Mouse (Mus musculus): ENCODE results near the gene Dnah2.

The Dnah2 gene

DNA sequence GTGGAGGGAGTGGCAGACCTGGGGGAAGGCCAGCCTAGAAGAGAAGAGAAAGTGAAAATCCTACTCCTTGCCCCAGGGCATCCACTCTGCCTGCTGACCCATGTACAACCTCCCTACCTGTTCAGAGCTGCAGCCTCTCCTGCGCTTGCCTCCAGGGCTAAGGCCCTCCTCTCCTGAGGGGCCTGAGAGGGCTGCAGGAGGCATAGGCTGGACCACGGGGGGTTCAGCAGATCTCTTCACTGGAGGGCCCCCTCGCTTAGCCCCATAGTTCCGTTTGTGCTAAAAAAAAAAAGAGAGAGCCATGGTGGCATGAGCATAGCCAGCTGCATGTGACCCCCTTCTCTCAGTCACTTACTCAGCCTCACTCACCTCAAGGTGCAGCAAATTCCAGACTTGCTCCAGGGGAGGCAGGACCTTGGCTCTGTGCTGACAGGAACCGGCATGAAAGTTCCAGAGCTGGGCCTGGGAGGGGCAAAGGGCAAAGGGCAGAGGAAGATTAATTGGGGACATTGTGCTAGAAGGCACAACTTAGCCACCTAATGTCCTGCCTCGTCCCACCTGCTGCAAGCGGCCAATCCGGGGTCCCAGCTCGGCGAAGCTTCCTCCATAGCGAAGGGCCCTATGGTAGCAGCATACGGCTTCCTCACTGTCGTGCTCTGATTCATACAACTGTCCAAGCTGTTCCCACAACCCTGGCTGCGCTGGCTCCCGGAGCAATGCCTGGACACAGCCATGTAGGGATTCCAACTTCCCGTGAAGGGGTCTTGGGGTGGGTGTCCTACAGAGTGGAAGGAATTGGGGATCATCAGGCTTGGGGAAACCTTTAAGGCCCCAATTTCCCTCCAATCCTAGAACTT is 141.8 kb downstream of the Dnah2 start:
- no peak for DNase-seq (ENCODE audit: low spot score in 2 of 2)

DNA sequence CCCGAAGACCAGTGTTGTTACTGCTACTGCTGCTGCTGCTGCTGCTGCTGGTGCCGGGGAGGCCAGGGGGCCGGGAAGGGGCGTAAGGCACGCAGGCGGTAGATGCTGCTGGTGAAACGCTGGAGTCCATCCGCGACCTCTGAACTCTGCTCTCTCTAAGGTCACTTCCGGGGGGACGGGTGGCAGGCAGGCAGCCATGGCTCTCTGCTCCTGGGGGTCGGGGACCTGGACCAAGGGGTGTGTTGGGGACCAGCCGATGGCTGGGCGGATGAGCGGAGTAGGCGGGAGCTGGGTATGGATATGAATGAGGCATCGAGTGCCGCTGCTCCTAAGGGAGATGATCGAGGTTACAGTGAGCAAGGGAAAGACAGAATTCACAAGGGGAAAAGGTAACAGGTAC is 142.6 kb downstream of the Dnah2 start:
- no peak for DNase-seq (ENCODE audit: low spot score in 2 of 2)

DNA sequence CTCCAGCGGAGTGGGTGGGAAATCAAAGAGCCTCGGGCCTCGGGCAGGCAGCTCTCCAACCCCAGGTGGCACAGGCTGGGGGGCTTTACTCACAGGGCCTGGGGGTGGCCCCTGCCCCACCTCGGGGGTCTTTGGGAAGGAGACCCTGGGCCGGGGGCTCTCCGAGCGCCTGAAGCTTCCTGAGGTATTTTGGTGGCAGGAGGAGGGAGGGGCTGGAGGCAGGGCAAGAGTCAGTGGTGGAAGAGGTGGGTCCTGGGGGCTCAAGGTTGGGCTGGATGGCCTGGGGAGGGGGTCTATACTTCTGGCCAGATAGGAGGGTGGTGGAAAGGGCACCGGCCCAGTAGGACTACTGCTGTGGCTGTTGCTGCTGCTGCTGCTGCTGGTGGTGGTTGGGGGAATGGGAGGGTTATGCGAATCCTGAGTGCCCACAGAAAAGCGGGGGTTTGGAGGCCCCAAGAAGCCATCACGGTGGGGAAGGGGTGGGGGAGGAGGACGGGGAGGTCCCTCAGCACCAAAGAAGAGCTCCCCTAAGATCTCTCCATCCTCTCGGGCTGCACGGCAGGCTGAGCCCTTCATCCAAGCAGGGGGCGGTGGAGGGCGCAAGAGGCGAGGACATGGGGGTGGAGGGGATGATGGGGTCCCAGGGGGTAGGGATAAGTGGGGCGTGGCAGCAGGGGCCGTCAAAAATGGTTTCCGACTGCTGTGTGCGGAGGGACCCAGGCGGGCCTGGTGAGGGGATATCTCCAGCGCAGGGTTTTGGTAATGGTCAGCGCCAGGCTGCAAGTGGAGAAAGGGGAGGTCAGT is 143.3 kb downstream of the Dnah2 start:
- DNase-seq (ENCODE audit: low spot score in 2 of 2) = no peak

DNA sequence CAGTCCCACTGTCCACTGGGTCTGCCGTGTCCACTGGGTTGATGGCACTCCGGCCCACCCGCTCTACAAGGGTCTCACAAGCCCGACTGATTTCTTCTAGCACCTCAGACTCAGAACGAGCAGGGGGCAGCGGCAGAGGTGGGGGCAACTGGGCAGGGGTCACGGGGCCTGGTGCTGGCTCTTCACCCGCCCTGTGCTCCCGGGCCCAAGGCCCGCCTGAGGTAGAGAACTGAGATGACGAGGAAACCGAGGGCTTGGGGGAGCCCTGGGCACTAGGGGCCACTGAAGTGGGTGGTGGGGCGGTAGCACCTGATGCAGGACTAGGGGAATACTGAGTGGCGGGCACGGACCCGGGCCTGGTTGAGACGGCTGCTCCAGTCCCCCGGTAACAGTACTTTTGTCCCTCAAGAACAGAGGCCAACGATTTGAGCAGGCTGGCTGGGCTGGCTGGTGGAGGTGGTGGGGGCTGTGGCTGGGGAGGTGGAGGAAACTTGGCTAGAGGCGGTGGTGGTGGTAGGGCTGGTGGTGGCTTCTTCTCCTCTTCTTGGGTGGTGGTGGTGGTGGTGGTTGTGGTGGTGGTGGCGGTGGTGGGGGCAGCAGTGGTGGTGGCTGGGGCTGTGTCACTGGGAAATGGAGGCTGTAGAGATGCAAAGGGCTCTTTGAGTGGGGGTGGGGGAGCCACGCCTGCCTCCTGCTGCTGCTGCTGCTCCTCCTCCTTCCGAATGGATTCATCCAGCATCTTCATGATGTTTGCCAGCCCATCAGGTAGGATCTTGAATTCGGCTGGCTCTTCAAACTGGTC is 144.1 kb downstream of the Dnah2 start:
- DNase-seq (ENCODE audit: low spot score in 2 of 2) = no peak

- no peak for DNase-seq (ENCODE audit: low spot score in 2 of 2)
These were observed 145.0 kb downstream of the Dnah2 start for GRCm38 (mm10) chr11:69403691-69404594.

DNA sequence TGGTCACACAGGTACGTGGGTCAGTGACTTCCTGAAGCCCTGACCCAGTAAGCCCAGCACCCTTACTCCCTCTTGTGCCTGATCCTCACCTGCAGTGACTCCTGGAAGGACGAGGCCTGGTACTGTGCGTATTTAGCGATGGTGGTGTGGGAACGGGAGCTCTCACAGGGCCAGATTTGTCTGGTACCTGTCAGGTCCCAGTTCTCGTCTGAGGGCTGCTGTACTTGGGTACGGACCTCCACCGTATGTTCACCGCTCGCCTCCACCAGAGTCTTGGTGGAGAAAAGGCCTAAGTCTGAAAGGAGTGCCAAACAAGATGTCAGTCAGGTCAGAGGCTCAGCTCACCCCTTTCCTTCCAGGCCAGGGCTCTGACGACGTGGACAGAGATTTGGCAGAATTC is 146.9 kb downstream of the Dnah2 start:
- no peak for DNase-seq (ENCODE audit: low spot score in 2 of 2)

DNA sequence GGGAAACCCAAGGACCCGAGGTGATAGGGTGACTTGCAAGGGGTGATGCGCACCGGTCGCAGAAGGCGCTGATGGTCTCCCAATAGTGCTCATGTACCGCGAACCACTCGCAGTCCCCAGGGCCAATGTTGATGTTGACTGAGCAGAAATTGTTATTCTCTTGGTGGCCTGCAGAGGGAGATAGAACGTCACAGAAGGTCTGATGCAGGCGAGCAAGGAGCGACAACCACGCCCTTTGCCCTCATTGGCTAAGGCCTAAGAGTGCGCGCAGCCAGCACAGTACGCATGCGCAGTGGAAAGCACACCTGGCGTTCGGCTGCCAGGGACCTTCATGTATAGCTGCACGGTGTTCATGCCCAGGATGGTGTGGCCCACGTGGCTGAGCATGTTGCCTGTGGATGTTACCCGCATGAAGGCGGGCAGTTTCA is 147.7 kb downstream of the Dnah2 start:
- peak; percentile 89 to 91 for DNase-seq (ENCODE audit: low spot score in 2 of 2)

DNA sequence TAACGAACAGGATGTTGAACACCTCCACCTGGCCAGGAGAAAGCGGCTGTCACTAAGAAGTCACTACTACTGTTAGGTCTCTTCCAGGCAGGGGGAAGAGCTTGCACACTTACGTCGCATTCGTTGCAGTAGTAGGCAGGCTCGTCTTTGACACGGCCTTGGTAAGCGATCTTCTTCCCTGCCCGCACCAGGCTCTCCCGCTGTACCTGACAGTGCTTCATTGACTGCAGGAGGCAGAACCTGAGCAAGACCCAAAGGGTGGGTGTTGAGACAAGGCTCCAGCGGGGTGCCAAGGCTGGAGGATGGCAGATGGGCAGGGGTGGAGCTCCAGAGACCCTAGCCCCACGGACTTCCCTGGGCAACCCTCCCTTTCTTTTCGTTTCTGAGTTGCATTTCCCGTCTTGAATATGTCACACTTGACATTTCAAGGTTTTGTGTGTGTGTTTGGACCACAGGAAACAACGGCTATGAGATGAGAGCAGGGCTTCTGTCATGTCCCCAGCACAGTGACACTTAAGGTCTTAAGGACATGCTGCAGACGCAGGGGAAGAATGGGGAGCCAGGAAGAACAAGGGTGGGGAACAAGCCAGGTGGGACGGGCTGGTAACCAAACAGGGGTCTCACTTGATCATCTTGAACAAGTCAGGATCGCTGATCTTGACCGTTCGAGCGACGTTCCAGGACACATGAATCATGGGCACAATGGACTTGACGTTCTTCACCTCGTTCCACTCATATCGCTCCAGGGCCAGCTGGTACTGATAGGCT is 148.6 kb downstream of the Dnah2 start:
- DNase-seq (ENCODE audit: low spot score in 2 of 2) = no peak

- DNase-seq (ENCODE audit: low spot score in 2 of 2) = peak in 1 of 2 experiments; percentile 25
These were observed 149.5 kb downstream of the Dnah2 start for GRCm38 (mm10) chr11:69399201-69400082.

GRCm38 (mm10) chr11:69398486-69399200 is 150.3 kb downstream of the Dnah2 start:
- no peak for DNase-seq (ENCODE audit: low spot score in 2 of 2)

GRCm38 (mm10) chr11:69398059-69398458 is 150.9 kb downstream of the Dnah2 start, which contains the start of gene Tmem88:
Gene Tmem88 (minus strand): TSS chr11:69398234.
- peak in 1 of 2 experiments; percentile 34 for DNase-seq (ENCODE audit: low spot score in 2 of 2)

DNA sequence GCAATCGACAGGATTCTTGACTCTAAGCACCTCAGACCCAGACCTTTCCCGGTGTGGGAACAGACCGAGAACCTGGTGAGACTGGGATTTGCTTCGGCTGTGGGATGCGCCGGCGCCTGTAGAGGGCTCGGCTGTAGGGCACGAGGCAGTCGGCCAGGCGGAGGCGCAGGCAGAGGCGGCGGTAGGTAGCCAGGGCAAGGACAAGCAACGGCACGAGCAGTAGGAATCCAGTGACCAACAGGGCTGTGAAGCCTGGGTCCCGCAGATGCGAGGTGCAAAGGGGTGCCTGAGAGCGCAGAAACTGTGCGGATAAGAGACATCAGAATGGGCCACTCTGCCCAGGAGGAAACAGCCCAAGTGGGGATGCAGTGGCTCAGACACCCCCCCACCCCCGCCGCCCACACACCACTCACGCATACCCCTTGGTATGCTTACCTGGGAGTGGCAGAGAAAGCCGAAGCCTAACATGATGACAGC is 151.3 kb downstream of the Dnah2 start:
- DNase-seq (ENCODE audit: low spot score in 2 of 2) = peak in 1 of 2 experiments; percentile 33

- DNase-seq (ENCODE audit: low spot score in 2 of 2) = no peak
These were observed 152.1 kb downstream of the Dnah2 start for GRCm38 (mm10) chr11:69396772-69397171.

DNA sequence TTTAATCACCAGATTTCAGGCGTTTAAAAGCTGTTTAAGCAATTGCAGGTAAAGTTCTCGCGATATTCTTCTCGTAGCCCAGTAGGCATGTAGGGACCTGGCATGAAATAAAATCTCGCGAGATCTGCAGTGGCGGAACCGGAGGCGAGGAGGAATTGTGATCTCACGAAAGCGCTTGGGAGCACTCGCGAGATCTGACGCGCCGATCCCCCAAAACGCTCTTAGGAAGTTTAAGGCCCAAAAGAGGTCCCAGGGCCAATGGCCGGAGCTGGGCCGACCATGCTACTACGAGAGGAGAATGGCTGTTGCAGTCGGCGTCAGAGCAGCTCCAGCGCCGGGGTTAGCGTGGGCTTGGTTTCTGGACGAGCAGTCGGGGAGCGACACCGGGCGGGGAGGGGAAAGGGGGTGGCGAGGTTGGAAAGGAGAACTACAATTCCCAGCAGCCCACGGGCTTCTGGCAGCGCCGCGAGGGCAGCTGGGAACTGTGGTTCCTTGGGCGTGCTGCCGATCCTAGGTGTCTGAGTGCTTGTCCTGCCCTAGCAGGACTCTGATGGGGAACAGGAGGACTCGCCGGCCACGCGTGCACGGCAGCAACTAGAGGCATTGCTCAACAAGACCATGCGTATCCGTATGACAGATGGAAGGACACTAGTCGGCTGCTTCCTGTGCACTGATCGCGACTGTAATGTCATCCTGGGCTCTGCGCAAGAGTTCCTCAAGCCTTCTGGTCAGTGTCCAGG is 153.1 kb downstream of the Dnah2 start:
- DNase-seq (ENCODE audit: low spot score in 2 of 2) = peak; percentile 94 to 97

DNA sequence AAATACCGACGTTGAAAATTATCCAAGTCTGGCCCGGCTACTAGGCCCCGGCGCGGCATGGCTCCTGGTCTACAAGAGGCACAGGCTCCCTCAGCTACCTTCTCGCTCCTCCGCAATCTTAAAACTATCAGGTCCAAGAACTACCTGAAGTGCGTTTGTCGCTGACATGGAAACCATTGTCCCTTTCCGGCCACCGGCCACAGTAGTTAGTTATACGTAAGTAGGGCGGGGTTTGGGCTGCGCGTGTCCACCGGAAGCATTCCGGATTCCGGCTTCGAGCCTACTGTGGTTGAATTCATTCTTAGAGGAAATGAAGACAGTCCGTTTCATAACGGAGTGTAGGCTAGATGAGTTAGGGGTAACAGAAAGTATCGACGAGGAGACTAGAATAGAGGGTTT is 153.7 kb downstream of the Dnah2 start, which contains the start of the genes Naa38 and Cyb5d1:
TSS of gene Naa38 (plus strand) at position 253 of the 399 bp plus-strand sequence.
TSS of gene Cyb5d1 (minus strand) at position 397 of the 399 bp plus-strand sequence.
- DNase-seq (ENCODE audit: low spot score in 2 of 2) = peak; percentile 94

DNA sequence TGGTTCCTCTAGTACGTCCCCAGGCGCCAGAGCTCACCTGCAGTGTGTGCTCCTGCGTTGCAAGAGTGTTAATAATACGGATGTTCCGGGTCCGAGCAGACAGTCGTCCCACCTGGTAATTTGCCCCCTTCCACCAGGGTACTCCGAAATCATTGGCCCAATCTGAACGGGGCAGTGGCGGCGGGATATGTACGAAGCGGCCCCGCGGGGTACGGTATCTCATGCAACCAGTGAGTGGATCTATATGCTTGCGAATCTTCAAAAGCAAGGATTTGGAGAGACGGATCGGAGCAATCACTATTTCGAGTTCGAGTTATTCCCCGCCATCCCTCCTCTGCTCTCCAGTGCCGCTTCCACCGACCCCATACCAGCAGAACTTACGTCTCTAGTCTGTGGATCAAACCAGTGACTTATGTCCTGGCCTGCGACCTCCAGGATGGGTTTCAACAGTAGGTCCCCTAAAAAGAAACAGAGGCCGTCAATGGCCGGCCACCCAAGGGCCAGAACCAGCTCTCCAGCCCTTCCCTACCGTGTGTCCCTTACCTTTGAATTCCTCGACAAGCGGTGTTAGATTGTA is 154.2 kb downstream of the Dnah2 start:
- peak in 1 of 2 experiments; percentile 27 for DNase-seq (ENCODE audit: low spot score in 2 of 2)
